Mouse (Mus musculus): Measurements from ENCODE around the gene Stx2.

- no peak for TF ChIP-seq CTCF (IDR thresholded peaks at IDR 0.05)
- no peak for TF ChIP-seq EP300 (IDR thresholded peaks at IDR 0.05)
These were observed 44.4 kb upstream of the Stx2 start for GRCm38 (mm10) chr5:129052636-129053355.

Measured in lung, postnatal 0 days (tissue).